Mouse (Mus musculus) Muller cell, postnatal 12 days (primary cell): ENCODE results near the gene Mllt10.
"Not testable (repeated sequence)": the region's sequence is repeated elsewhere in the genome, so short reads cannot be mapped to it uniquely, and the experiment has no call there.

Experiments
- DNase-seq: peaks from one replicate; pipeline ENCODE4 v3.0.0-alpha.2; 2015; ENCODE audit errors: inconsistent ontology term

The Mllt10 gene

DNA sequence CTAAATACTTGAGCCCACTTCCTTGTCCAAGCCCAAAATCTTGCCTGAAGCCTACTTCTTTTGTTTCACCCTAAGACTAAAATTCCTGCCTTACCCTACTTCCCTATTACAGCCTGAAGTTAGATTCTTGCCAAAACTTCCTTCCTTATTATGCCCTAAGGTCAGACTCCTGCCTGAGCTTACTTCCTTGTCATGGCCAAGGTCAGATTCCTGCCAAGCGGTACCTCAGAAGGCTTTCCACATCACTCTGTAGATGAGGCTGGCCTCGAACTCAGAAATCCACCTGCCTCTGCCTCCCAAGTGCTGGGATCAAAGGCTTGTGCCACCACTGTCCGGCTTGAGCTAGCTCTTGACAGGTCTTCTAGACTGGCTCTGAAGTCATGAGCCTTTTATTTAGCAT, 32.7 kb downstream of the Mllt10 start:
- DNase-seq, result not testable (repeated sequence)

- DNase-seq, result no peak
Measured at GRCm38 (mm10) chr2:18093858-18094257, 38.8 kb downstream of the Mllt10 start.

- no peak for DNase-seq
Measured at GRCm38 (mm10) chr2:18094319-18094718, 39.3 kb downstream of the Mllt10 start.

- no peak for DNase-seq
Measured at GRCm38 (mm10) chr2:18095804-18096203, 40.8 kb downstream of the Mllt10 start.

GRCm38 (mm10) chr2:18100914-18101313, 45.9 kb downstream of the Mllt10 start:
- DNase-seq, result no peak

GRCm38 (mm10) chr2:18107561-18107960, 52.5 kb downstream of the Mllt10 start:
- DNase-seq, result no peak

DNA sequence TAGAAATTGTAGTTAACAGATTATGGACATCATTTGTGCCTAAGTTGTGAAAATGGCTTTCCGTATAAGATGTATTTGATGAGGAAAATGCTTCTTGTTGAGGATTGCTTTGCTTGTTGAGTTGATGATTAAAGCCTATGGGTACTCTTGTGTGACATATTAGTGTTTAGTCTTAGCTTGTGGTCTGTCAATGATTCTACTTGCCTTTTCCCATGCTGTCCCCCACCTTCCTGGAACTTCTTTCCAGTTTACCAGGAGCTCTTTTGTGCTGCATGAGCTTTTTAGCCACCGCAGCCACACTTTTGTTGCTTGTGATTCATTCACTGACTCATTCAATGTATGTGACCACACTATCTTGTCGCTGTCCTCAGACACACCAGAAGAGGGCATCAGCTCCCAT, 53.2 kb downstream of the Mllt10 start:
- DNase-seq, result no peak

- DNase-seq, result no peak
Measured at GRCm38 (mm10) chr2:18111411-18111810, 56.4 kb downstream of the Mllt10 start.

DNA sequence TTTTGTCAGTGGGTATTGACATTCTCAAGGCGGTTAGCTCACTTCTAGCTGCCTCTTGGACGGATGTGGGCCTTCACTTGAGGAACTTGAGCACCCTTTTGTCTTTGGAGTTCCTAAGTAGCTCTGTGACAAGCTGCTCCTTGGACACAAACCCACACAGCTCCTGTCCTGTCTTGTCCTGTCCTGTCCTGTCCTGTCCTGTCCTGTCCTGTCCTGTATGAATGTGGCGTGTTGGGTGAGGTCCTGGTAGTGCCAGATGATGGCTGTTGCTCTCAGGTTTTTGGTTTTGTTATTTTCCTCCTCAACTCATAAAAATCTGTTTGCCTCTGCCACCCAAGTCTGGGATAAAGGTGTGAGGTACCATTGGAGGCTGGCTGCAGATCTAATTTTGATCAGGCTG, 61.4 kb downstream of the Mllt10 start:
- no peak for DNase-seq

- no peak for DNase-seq
Measured at GRCm38 (mm10) chr2:18138131-18138530, 83.1 kb downstream of the Mllt10 start.

GRCm38 (mm10) chr2:18139646-18140045, 84.6 kb downstream of the Mllt10 start:
- DNase-seq, result no peak

- DNase-seq, result no peak
Measured at GRCm38 (mm10) chr2:18156131-18156530, 101.1 kb downstream of the Mllt10 start.

GRCm38 (mm10) chr2:18159426-18159825, 104.4 kb downstream of the Mllt10 start:
- DNase-seq, result no peak

DNA sequence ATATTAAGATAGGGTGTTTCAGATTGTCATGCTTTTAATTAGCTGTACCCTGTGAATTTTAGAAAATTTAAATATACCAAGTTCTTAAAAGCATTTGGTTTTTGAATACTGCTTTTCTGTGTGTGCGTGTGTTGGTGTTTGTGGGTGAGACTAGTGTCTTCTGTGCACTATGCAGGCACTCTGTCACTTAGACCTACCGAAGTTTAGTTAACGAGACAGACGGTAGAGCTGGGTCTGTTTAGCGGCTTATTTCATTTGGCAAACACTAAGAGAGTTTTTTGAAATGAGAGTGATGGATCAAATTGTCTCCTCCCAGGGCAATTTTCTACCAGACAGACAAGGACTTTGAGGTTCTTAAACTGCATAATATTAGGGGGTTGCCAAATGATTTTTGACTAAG, 106.0 kb downstream of the Mllt10 start:
- no peak for DNase-seq

GRCm38 (mm10) chr2:18165511-18165910, 110.5 kb downstream of the Mllt10 start:
- no peak for DNase-seq

DNA sequence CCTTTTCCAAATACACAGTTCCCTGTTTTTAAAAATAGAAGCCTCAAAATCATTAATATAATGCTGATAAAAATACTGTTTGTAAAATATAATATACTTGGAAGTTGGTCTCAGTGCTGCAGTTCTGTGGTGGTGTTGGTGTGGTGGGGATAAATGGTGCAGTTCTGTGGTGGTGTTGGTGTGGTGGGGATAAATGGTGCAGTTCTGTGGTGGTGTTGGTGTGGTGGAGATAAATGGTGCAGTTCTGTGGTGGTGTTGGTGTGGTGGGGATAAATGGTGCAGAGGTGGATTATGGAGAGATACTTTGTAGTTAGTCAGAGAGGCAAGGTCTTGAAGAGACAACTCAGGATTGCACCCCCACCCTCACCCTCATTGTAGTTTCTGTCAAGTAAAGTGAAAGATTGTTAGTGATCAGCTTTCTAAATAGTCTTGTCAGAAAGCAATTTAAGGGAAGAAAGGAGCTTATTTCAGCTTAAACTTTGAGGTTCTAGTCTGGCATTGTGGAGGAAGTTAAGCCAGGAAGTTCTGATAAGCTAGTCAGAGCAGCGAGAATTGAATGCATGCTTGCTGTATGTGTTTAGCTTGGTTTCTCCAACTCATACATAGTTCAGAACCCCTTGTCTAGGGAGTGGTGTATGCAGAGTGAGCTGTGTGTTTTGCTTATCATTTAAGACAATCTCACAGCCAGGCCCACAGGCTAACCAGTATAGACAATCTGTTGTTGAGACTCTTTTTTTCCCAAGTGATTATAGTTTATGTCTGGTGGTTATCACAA, 114.3 kb downstream of the Mllt10 start:
- DNase-seq, result no peak

DNA sequence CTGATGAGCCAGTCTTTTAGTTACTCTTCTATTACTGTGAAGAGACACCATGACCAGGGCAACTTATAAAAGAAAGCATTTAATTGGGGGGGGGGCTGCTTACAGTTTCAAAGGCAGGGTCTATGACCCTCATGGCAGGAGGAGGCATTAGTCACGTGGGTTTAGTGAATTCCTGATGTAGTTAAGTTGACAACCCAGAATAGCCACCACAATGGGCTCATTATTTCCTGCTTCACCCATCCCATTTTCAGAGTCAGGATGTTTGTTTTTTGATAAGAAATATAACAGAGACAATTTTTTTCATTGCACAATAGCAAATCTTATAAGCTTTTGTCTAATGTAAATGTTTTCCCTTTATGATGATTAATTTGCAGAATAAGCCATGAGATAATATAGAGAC, 120.2 kb downstream of the Mllt10 start:
- DNase-seq, result no peak

- DNase-seq, result no peak
Measured at GRCm38 (mm10) chr2:18176235-18176634, 121.2 kb downstream of the Mllt10 start.

- DNase-seq, result no peak
Measured at GRCm38 (mm10) chr2:18180323-18180722, 125.3 kb downstream of the Mllt10 start.

- DNase-seq, result no peak
Measured at GRCm38 (mm10) chr2:18181631-18182030, 126.6 kb downstream of the Mllt10 start.

DNA sequence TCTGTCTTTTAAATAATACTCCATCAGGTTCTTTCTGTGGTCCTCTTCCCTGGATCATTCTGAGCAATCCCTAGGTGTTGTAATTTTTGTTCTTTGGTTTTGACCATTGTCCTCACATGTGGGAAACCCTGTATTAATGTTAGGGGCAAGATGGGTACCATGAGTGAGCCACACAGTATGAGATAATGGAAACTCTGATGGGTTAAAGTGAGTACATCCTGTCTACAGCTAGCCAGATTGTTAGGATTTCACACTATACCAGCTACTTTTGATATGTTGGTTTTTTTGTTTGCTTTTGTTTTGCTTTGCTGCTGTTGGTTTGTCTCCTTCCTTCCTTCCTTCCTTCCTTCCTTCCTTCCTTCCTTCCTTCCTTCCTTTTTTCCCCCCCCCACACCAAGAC, 128.0 kb downstream of the Mllt10 start:
- DNase-seq, result no peak

DNA sequence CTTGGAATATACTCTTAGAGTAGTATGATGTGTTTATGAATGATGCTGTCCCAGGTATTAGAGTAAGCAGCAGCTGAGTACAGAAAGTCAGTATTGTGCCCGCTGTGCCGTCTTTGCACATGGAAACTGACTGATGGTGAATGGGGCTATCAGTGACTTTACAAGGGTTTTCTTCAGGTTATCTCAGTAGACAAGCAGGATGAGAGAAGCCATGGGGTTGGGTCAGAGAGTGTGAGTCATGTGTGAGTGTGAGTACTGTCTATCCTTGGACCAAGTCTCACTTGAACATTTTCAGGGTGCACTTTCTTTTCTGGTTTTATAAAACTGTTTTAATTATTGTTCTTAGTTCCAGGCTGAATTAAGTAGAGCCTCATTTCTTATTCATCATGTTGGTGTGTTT, 133.3 kb downstream of the Mllt10 start:
- no peak for DNase-seq

GRCm38 (mm10) chr2:18195285-18195684, 140.2 kb downstream of the Mllt10 start:
- no peak for DNase-seq
